Mouse (Mus musculus) ES-Bruce4 (cell line): ENCODE measurements at regions not wholly inside any gene's neighbourhood (a gene's known extent, or its start where the extent isn't known, plus 50 kb on each side); places are given as distances from the start of the nearest gene placed in this dataset.

ENCODE experiments used
- H3K27ac ChIP-seq: 2 replicates; pipeline ENCODE4 v1.5.1; 2012; ENCODE audit warnings: low read length, inconsistent platforms; ENCODE audit not compliant: insufficient read depth
- H3K27me3 ChIP-seq: 2 replicates; pipeline ENCODE4 v1.6.1; 2012; ENCODE audit warnings: mild to moderate bottlenecking, low read length, inconsistent platforms; ENCODE audit not compliant: control insufficient read depth, poor library complexity, insufficient read depth, severe bottlenecking
- H3K36me3 ChIP-seq: 2 replicates; pipeline ENCODE4 v1.6.1; 2012; ENCODE audit warnings: inconsistent platforms, mild to moderate bottlenecking, low read length, moderate library complexity; ENCODE audit not compliant: control insufficient read depth, poor library complexity, insufficient read depth, severe bottlenecking
- H3K4me1 ChIP-seq: one replicate; pipeline ENCODE4 v1.8.1; 2011; ENCODE audit warnings: low read length; ENCODE audit not compliant: control insufficient read depth, insufficient read depth
- H3K4me3 ChIP-seq: 2 replicates; pipeline ENCODE4 v1.5.1; 2011; ENCODE audit warnings: low read depth, mild to moderate bottlenecking, low read length
- H3K9ac ChIP-seq: 2 replicates; pipeline ENCODE4 v1.6.1; 2012; ENCODE audit warnings: low read depth, mild to moderate bottlenecking, inconsistent platforms; ENCODE audit not compliant: poor library complexity, severe bottlenecking
- H3K9me3 ChIP-seq: replicated peaks from 2 replicates; pipeline ENCODE4 v1.6.1; 2012; ENCODE audit warnings: mild to moderate bottlenecking, low read length, inconsistent platforms; ENCODE audit not compliant: control insufficient read depth, poor library complexity, insufficient read depth, severe bottlenecking
- CTCF ChIP-seq: IDR thresholded peaks from one replicate; pipeline ENCODE4 v1.8.1; 2011; ENCODE audit warnings: low read depth, low read length
- EP300 ChIP-seq: IDR thresholded peaks from 2 replicates; pipeline ENCODE4 v1.6.1; 2011; ENCODE audit warnings: low read depth, low read length; ENCODE audit not compliant: insufficient read depth
- POLR2A ChIP-seq: IDR thresholded peaks from one replicate; pipeline ENCODE4 v1.8.1; 2011; ENCODE audit warnings: low read length; ENCODE audit not compliant: insufficient read depth

GRCm38 (mm10) chr10:45813804-45814203, 236.2 kb downstream of the Hace1 start:
- Histone ChIP-seq H3K9ac (no peak overlapping the region), H3K36me3 (no peaks in the 10 kb centered on the region), H3K27me3 (no peaks in the 10 kb centered on the region), H3K27ac (no peak overlapping the region), H3K9me3 (peaks cover 10% of the 10 kb centered on the region), H3K4me1 (no peaks in the 10 kb centered on the region), H3K4me3 (no peak overlapping the region)
- TF ChIP-seq CTCF (no peak), POLR2A (no peak), EP300 (no peak)

GRCm38 (mm10) chr10:45816679-45817078, 239.1 kb downstream of the Hace1 start:
- TF ChIP-seq EP300 (no peak), CTCF (no peak), POLR2A (no peak)
- Histone ChIP-seq H3K9me3 (peaks cover 10% of the 10 kb centered on the region), H3K27me3 (no peaks in the 10 kb centered on the region), H3K4me1 (no peaks in the 10 kb centered on the region), H3K9ac (no peak overlapping the region), H3K4me3 (no peak overlapping the region), H3K27ac (no peak overlapping the region), H3K36me3 (no peaks in the 10 kb centered on the region)

DNA sequence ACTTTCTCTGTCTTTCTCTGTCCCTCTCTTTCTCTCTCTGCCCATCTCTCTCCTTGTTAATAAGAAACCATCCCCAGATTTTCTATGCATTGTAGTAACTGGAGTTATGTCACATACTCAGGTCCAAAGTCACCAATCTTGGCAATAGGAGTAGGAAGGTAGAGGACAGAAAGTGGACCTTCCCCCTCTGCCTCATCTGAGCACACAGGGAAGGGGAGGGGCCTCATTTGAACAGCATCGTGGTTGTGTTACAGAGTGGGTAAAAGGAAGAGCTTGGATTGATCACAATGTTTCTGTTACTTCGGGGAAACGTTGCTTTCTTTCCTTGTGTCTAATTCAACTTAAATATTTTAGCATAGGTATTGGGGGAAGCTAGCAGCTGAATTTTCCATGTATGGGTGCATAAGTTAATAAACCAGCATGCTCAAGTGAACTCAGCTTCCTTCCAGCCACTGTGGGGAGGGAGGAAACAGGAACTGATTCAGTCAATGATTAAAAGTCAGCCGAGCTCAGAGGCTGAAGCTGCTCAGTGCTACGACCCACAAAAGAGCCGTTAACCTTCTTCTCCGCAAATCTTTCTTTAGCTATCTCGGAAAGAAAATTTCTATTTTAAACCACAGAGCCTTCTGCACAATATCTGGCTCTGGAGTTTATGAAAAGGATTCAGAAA, 243.5 kb downstream of the Hace1 start:
- H3K9ac ChIP-seq, result no peak overlapping the region
- no peak for TF ChIP-seq EP300
- no peak for TF ChIP-seq CTCF
- TF ChIP-seq POLR2A, result no peak
- no peak overlapping the region for H3K27ac ChIP-seq
- no peaks in the 10 kb centered on the region for H3K27me3 ChIP-seq
- H3K4me3 ChIP-seq, result no peak overlapping the region
- no peaks in the 10 kb centered on the region for H3K36me3 ChIP-seq
- no peaks in the 10 kb centered on the region for H3K4me1 ChIP-seq
- peaks cover 10% of the 10 kb centered on the region for H3K9me3 ChIP-seq

- Histone ChIP-seq H3K27ac (no peak overlapping the region), H3K4me1 (no peaks in the 10 kb centered on the region), H3K9ac (no peak overlapping the region), H3K27me3 (no peaks in the 10 kb centered on the region), H3K4me3 (no peak overlapping the region), H3K36me3 (no peaks in the 10 kb centered on the region), H3K9me3 (peaks cover 4% of the 10 kb centered on the region; the same call in 1 of the 2 replicates)
- no peak for TF ChIP-seq EP300
- no peak for TF ChIP-seq CTCF
- TF ChIP-seq POLR2A, result no peak
These were observed 244.6 kb downstream of the Hace1 start for GRCm38 (mm10) chr10:45822251-45822650.

DNA sequence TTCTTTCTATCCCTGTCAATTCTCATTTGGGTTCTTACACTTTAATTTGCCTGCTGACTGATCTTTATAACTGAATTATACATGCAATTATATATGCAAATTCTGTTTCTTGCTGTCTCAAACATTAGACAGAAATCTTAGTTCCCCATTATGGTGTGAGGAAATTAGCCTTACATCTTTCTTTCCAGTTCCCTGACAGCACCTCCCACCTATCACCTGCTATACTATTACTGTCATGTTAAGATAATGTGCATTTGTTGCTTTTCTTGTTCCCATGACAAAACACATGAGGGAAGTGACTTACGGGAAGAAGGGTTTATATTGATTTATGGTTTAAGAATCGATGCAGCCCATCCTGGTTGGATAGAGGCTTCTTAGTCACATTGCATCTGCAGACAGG, 246.0 kb downstream of the Hace1 start:
- TF ChIP-seq POLR2A, result no peak
- no peak for TF ChIP-seq CTCF
- no peak for TF ChIP-seq EP300
- H3K4me1 ChIP-seq, result no peaks in the 10 kb centered on the region
- H3K36me3 ChIP-seq, result no peaks in the 10 kb centered on the region
- no peaks in the 10 kb centered on the region for H3K9me3 ChIP-seq
- H3K27me3 ChIP-seq, result no peaks in the 10 kb centered on the region
- no peak overlapping the region for H3K27ac ChIP-seq
- no peak overlapping the region for H3K9ac ChIP-seq
- H3K4me3 ChIP-seq, result no peak overlapping the region

DNA sequence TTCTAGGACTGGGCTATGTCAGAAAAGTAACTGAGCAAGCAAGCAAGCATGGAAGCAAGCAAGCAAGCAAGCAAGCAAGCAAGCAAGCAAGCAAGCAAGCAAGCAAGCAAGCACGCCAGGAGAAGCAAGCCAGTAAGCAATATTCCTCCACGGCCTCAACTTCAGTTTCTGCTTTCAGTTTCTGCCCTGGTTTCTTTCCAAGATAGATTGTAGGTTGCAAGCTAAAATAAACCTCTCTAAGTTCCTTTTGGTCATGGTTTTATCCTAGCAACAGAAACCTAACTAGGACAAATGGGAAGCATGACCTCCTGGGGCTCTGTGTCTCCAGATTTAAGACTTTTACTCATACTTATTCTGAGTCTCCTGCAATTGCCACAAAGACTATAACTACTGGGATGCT, 271.0 kb downstream of the Hace1 start:
- no peaks in the 10 kb centered on the region for H3K4me1 ChIP-seq
- no peak overlapping the region for H3K4me3 ChIP-seq
- no peak overlapping the region for H3K27ac ChIP-seq
- no peaks in the 10 kb centered on the region for H3K36me3 ChIP-seq
- no peak overlapping the region for H3K9ac ChIP-seq
- H3K27me3 ChIP-seq, result no peaks in the 10 kb centered on the region
- H3K9me3 ChIP-seq, result no peaks in the 10 kb centered on the region
- TF ChIP-seq EP300 (no peak), POLR2A (no peak), CTCF (no peak)
